Mouse (Mus musculus): Measurements from ENCODE around the gene Cmas.

Gene Cmas

GRCm38 (mm10) chr6:142752331-142753246 lies 3.9 kb upstream of the Cmas start:
- no peak for DNase-seq (ENCODE audit: inconsistent ontology term)

- DNase-seq (ENCODE audit: inconsistent ontology term): no peak
Observed at GRCm38 (mm10) chr6:142757334-142757965, 964 bp downstream of the Cmas start.

GRCm38 (mm10) chr6:142757976-142758375 lies 1.5 kb downstream of the Cmas start:
- no peak for DNase-seq (ENCODE audit: inconsistent ontology term)

- no peak for DNase-seq (ENCODE audit: inconsistent ontology term)
Observed at GRCm38 (mm10) chr6:142758562-142758961, 2.1 kb downstream of the Cmas start.

GRCm38 (mm10) chr6:142759633-142760032 lies 3.1 kb downstream of the Cmas start:
- no peak for DNase-seq (ENCODE audit: inconsistent ontology term)

- DNase-seq (ENCODE audit: inconsistent ontology term): no peak
Observed at GRCm38 (mm10) chr6:142764933-142765332, 8.4 kb downstream of the Cmas start.

- DNase-seq (ENCODE audit: inconsistent ontology term): no peak
Observed at GRCm38 (mm10) chr6:142767305-142767704, 10.8 kb downstream of the Cmas start.

- DNase-seq (ENCODE audit: inconsistent ontology term): no peak
Observed at GRCm38 (mm10) chr6:142769896-142770295, 13.4 kb downstream of the Cmas start.

GRCm38 (mm10) chr6:142771643-142772042 lies 15.2 kb downstream of the Cmas start:
- no peak for DNase-seq (ENCODE audit: inconsistent ontology term)

GRCm38 (mm10) chr6:142773566-142773965 lies 17.1 kb downstream of the Cmas start:
- DNase-seq (ENCODE audit: inconsistent ontology term): no peak

- no peak for DNase-seq (ENCODE audit: inconsistent ontology term)
Observed at GRCm38 (mm10) chr6:142776935-142777334, 20.4 kb downstream of the Cmas start.

- no peak for DNase-seq (ENCODE audit: inconsistent ontology term)
Observed at GRCm38 (mm10) chr6:142779045-142779811, 22.7 kb downstream of the Cmas start.

GRCm38 (mm10) chr6:142779812-142780573 lies 23.5 kb downstream of the Cmas start:
- no peak for DNase-seq (ENCODE audit: inconsistent ontology term)

- peak; percentile 47 for DNase-seq (ENCODE audit: inconsistent ontology term)
Observed at GRCm38 (mm10) chr6:142780574-142781033, 24.1 kb downstream of the Cmas start.

- no peak for DNase-seq (ENCODE audit: inconsistent ontology term)
Observed at GRCm38 (mm10) chr6:142781286-142781685, 24.8 kb downstream of the Cmas start.

- DNase-seq (ENCODE audit: inconsistent ontology term): no peak
Observed at GRCm38 (mm10) chr6:142785343-142785742, 28.9 kb downstream of the Cmas start.

GRCm38 (mm10) chr6:142786106-142786505 lies 29.6 kb downstream of the Cmas start:
- no peak for DNase-seq (ENCODE audit: inconsistent ontology term)

- DNase-seq (ENCODE audit: inconsistent ontology term): no peak
Observed at GRCm38 (mm10) chr6:142788042-142788987, 31.8 kb downstream of the Cmas start.

- no peak for DNase-seq (ENCODE audit: inconsistent ontology term)
Observed at GRCm38 (mm10) chr6:142789736-142790135, 33.2 kb downstream of the Cmas start.

Data from Muller cell, postnatal 12 days (primary cell).